Mouse (Mus musculus): ENCODE results near the gene Oxct1. TPM values are rescaled to one million over a fixed set of nuclear protein-coding genes. Genes with fewer than 3 reads are reported as not detected.

Oxct1 gene
- total RNA-seq, 2 experiments from 2014 or later = 13.6 to 37.9 TPM

DNA sequence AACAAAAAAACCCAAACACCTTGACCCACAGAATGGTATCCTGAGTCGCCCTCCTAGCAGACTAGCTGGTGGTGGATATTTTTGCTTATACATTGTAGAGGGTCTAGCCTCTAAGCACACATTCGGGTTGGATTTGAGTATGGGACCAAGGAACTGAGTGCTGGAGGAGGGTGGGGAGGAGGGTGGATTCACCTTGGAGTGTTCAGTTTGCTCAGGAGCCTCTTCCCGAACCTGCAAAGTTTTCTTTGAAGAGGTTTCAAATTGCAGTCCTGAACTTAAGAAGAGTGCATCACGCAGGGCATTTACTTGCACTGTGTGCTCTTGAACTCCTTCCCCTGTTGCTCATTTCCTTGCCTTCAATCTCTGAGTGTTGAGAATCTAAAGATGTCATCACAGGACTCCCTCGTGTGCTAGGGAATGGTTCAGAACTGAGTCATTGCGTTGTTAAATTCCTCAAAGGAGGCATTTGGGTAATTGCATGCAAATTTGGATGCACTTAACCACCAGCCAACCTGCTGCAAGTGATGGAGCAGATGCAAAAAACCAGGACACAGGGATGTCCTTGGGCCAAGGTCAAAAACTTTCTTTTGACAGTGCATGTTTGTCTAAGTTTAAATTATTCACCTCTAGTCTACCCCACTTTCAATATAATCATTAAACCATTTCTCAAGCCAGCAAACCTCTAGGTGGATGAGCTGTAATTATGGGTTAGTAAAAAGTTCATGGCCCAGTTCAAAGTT is 1.7 kb downstream of the Oxct1 start:
- ATAC-seq (replicated peaks; ENCODE audit: low FRiP score, poor library complexity, severe bottlenecking) = no peak

DNA sequence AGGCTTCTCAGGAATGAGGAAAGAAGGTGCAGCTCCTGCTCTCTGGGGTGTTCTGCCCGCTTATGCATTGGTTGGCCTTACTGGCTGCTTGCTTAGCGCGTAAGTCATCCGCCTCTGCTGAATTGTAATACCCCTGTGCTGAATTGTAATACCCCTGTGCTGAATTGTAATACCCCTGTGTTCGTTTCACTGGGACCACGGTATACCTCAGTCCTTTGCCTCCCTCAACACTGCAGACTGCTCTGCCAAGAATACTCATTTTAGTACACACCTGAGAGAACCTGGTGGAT is 2.2 kb downstream of the Oxct1 start:
- ATAC-seq (replicated peaks; ENCODE audit: low FRiP score, poor library complexity, severe bottlenecking) = no peak

DNA sequence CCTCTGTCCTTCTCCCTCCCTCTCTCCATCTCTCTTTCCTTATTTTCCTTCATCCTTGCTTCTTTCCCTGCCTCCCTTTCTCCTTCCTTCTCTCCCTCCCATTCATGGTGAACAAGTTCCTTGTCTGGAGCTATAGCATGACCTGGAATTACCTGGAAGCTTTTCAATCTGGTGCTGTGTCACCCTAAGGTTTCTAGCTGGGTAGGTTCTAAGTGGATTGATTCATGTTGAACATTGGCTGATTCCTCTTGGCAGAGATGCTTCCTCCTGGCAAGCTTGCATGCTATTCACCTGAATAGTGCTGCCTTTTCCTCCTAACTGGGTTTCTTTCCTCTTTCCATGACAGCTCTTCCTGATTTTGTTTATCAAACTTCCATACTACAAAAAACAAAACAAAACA is 2.8 kb downstream of the Oxct1 start:
- ATAC-seq (replicated peaks; ENCODE audit: low FRiP score, poor library complexity, severe bottlenecking) = no peak

DNA sequence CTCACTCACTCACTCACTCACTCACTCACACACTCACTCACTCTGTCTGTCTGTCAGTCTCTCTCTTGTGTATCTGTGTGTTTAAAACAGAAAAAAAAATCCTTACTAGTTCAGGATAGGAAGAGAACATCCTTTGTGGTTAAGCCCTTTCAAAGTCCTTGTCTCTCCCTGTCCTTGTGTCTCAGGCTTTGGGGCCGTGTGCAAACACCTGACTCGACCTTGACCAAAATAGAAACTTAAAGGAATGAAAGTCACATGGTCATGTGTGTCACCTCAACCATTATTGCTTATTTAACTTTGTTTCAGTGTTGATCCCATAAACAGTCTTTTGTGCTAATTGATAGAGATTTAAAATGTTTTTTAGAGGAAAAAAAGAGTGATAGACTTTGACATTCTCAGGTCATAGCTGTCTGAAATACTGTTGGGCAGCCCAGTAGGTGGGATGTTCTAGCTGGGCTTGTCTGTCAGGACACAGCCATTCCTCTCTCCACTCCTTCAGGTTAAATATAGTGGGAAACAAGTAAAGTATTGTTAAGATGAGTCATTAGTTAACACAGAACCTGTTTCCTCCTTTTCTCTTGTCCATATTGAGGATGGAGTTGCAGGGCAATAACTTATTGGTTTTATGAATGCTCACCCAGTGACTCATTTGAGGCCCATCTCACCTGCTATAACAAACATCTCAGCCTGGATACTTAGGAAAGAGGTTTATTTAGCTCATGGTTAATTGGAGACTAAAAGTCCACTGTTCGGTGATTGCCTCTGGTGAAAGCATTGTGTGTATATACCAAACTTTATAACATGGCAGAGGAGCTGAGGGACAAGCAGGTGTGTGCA is 7.2 kb downstream of the Oxct1 start:
- no peak for ATAC-seq (replicated peaks; ENCODE audit: low FRiP score, poor library complexity, severe bottlenecking)

DNA sequence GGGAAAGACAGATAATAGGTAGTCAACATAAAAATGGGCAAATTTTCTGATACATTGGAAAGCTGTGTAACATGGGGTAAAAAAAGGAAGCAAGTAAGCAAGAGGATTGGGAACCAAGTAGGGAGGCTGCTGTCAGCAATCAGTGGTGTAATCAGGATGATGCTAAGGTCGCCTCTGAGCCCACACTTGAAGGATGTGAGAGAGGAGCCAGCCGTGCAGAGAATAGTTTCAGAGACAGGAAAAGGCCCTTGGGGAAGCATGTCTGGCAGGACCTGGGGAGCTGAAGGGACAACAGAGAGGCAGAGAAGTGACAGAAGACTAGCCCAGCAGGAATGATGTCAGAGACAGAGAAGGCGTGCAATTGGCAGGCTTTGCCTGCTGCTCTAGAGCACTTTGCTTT is 16.2 kb downstream of the Oxct1 start:
- ATAC-seq (replicated peaks; ENCODE audit: low FRiP score, poor library complexity, severe bottlenecking) = no peak

DNA sequence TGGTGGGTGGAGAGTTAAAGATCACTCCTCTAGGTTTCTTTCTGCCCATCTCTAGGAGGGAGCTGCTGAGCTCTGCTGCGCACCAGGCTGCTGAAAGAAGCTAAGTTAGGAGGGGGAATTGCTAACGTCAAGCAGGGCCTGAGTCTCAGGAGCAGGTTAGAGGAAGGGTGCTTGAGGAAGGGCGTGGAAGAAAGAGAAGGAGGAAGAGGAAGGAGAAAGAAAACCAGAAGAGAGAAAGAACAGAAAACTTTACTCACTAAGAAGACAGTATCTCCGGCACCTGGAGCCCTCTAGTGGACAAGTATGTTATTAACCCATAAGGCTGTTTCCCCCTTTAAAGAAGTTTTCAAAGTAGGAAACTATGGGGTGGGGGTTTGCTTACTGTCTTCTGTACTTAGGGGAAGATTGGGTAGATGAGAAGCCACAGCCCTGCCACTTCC is 16.9 kb downstream of the Oxct1 start:
- ATAC-seq (replicated peaks; ENCODE audit: low FRiP score, poor library complexity, severe bottlenecking) = peak; percentile 49; the same call in 1 of the 2 replicates

DNA sequence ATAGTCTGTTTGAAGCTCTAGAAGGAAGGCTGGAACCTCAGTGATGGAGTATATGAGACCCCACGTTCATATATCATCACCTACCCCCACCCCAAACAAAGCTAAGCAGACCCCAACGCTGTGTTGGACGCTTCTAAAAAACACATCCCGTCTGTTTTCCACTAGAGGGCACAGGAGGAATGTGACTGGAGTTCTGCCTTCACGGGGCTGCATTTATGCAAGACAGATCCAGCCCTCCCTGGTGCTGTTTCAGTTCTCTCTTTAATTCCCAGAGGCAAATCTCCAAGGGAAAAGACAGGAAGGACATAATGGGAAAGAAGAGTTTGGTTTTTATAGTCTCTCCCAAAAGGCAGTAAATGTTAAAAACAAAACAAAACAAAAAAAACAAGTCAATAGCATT is 30.4 kb downstream of the Oxct1 start:
- ATAC-seq (replicated peaks; ENCODE audit: low FRiP score, poor library complexity, severe bottlenecking) = no peak

DNA sequence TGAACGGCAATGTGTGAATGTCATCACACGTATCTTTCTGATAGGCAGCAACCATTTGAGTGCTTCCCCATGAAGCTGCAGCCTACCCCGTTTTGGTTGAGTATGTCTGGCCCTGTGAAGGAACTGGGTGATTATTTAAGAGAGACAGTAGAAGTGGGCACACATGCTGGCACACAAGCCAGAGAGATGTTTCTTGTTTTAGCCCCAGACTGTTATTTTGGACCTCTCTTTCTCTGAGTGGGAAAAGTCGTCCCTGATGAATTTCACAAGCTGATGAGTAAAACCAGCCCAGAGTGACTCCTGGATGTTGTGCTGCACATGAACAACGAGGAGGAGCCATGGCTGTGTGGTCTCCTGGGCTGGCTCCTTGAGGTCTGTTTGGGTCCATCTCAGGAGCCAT is 37.4 kb downstream of the Oxct1 start:
- ATAC-seq (replicated peaks; ENCODE audit: low FRiP score, poor library complexity, severe bottlenecking) = no peak

DNA sequence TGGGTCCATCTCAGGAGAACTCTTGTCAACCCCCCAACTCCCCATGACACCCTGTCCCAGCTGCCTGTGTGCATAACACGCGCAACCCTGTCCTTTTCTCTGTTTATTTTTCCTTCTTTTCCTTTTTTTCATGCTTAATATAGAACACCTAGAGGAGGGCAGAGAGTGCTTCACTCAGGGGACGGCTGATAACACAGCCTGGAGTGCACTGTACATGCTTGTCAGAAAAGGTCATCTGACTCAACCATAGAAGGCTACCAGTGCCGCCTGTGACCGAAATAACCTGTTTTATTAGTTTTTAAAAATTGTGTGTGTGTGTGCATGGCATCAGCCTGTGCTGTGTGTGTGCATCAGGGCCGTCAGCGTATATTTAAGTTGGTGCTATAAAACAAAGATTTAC is 37.8 kb downstream of the Oxct1 start:
- ATAC-seq (replicated peaks; ENCODE audit: low FRiP score, poor library complexity, severe bottlenecking) = no peak

DNA sequence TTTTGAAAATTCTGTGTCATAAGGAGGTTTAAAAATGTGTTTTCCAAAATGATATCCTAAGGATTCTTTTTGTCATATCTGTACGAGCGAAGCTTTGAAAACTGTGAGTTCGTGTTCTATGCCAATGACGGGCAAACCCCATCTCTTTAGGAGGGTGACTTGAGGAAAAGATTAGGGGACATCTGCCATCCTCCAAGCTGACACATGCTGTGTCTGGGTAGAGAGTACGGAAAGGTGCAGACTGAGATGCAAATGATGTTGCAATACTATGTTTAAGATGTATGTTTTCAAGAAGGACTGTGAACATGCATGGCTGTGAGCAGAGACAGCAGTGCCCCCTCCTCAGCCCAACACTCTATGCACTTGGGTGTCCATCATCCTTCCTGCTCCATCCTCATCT is 38.5 kb downstream of the Oxct1 start:
- ATAC-seq (replicated peaks; ENCODE audit: low FRiP score, poor library complexity, severe bottlenecking) = no peak

DNA sequence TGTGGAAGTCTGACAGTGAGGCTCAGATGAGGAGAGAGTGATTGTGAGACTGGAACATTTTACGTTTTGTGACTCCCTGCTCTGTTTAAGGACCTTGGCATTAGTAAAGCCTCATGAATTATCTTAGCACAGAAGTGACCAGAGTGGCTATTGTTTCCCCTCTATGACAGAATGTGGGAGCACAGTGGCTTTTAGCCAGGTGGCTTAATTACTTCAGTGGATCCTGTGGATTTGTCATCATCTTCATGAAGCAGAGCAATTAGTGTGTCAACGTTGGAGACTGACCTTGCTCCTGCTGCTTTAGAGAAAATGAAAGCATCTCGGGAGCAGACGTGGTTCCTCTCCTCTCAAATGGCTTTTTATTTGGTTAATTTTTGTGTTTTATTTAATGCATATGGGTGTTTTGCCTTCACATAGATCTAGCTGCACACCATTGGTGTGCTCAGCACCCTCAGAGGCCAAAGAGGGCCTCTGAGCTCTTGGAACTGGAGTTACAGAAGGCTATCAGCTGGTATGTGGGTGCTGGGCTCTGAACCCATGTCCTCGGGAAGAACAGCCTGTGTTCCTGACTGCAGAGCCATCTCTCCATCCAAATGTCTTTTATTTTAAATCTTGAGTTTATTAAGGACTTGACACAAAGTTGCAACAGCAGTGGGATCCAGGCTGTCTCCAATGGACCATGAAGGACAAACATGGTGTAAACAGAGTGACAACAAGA is 41.2 kb downstream of the Oxct1 start:
- ATAC-seq (replicated peaks; ENCODE audit: low FRiP score, poor library complexity, severe bottlenecking) = no peak

DNA sequence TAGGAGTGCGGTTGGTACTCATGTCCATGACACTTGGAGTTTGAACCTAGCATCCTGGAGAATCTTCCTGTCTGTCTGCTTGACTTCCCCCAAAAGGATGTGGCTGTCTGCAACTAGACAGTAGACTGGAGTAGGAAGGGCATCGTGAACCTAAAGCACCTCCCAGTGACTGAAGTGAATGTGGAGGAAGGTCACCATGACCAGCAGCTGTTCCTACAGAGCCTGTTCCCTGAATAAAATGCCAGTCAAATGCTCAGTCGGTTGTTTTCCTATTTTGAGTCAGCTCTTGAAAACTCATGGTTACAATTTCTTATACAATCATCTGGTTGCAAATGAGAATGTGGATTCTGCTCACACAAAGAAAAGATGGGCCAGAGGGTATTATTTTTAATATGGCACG is 51.8 kb downstream of the Oxct1 start:
- no peak for ATAC-seq (replicated peaks; ENCODE audit: low FRiP score, poor library complexity, severe bottlenecking)

DNA sequence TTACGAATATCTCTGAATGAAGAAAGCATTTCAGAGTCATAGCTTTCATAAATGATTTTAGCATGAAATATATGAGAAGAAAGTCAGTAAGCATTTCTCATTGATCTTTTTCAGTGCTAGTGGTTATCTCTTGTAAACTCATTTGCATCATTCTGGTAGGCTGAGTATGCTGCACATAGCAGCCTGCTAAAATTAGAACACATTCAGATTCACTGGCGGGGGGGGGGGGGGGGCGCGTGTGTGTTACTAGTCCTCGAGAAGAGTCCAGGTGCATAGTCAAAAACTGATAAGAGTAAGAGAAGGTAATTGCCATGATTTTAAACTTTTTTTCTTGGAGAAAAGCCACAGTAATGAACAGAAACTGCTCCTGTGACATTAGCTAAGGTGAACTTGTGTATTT is 52.6 kb downstream of the Oxct1 start:
- ATAC-seq (replicated peaks; ENCODE audit: low FRiP score, poor library complexity, severe bottlenecking) = no peak

DNA sequence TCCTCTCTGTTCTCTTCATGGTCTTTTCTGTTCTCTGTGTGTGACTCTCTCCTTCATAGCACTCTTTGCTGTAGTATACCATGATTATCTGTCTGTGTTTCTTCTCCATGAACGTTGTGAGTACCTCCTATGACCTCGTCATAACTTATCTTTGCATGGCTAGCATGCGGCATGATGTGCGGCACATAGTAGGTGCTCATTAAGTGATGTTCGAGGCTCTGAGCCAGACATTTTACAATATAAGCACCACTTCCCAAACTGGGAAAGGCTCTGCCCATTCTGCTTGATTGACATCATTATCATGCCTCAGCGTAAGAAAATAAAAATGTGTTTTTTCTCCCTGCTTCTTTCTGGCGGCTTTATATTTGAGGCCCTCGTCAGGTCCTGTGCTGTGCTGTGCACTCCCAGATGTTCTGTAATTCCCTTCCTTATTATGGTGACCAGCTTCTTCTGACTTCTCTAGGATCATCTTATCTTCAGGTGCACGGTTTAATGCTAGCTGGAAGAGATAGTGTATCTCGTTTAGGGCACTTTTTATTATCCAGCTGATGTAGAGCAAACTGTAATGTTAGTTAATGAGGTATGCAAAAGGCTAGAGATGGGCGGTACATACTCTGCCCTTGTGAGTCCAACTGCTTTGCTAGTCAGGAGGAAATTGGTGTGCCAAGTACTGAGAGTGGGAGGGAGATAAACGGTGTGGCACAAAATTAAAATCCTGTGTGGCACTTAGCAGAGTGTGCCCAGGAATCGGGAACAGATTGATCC is 53.4 kb downstream of the Oxct1 start:
- ATAC-seq (replicated peaks; ENCODE audit: low FRiP score, poor library complexity, severe bottlenecking) = no peak

DNA sequence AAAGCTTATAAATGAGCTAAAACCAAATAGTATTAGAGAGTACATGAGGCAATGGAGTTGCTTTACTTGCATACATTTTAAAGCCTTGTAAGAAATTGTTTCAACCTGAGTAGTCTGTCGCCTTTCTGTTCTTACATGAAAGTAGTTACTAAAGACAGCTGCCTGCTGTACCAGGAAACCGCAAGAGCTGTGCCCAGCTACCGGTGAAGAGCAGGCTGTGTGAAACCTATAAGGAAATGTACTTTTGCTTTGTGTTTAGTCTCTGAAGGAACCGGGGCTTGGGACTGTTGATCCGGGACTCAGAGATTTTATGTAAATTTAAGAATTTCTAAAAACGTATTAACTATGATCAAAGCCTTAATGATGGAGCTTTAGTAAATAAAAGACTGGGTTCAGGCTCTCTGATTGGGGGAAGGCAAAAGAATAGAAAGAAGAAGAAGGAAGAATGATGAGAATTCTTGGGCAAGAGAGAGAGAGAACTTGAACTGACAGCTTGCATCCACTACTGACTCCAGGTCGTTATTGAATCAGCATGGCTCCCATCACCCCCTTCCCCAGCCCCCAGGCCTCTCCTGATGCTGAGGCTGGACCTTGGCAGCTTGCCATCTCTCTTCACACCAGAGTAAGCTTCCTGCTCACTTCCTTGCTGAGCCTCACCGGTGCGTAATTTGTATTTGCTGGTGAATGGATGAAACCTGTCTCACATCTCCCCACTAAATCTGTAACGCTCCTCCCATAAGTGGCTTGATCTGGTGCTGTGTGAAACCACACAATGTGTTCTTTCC is 59.6 kb downstream of the Oxct1 start:
- ATAC-seq (replicated peaks; ENCODE audit: low FRiP score, poor library complexity, severe bottlenecking) = no peak

DNA sequence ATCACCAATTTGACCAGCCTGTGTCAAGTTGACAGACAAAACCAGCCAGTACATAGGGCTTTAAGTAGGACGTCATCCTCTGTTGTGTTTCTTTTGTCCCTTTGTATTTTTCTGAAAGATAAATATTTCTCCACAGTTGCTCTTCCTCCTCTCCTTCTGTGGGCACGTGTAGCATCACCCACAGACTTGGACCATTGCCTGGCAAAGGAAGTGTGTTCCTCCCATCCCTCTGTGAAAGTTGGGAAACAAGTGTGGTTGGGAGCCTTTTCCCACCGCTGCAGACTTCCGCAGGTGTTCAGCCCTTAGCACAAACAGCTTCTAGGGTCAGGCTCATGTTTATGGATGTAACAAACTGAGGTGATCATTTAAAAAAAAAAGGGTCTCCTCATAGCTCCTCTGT is 61.3 kb downstream of the Oxct1 start:
- no peak for ATAC-seq (replicated peaks; ENCODE audit: low FRiP score, poor library complexity, severe bottlenecking)

DNA sequence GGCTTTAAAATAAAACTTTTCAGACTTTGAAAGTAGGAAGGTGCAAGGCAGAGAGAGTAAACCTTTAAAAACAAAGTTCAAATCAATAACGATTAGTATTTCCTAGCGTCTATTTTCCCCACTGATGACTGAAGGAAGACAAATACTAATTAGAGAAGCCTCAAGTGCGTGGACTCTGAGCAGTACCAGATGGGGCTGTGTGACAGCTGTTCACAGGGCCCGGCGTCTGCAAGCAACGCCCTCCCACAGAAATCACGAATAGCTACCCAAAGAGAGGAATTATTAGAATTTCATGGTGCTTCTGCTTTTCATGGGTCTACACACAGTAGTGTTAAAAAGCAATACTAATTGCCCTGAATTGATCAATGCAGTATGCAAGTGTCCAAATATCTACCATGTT is 61.7 kb downstream of the Oxct1 start:
- no peak for ATAC-seq (replicated peaks; ENCODE audit: low FRiP score, poor library complexity, severe bottlenecking)

DNA sequence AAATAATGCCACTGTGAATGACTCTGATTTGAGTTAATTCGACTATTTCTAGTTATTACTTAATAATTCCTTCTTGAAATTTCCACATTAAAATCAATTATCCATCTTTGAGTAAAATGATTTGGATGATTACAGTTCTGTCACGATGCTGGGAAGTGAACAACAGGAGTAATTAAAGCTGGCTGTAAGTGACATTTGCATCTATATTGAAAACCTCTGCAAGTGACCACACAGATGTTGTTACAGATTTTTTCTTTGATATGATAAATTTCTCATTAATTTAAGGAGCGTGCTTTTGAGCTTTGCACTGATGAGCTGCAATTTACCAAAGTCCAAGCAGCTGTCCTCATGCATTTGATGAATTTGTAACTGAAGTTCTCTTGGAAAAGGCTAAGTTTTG is 64.4 kb downstream of the Oxct1 start:
- no peak for ATAC-seq (replicated peaks; ENCODE audit: low FRiP score, poor library complexity, severe bottlenecking)

DNA sequence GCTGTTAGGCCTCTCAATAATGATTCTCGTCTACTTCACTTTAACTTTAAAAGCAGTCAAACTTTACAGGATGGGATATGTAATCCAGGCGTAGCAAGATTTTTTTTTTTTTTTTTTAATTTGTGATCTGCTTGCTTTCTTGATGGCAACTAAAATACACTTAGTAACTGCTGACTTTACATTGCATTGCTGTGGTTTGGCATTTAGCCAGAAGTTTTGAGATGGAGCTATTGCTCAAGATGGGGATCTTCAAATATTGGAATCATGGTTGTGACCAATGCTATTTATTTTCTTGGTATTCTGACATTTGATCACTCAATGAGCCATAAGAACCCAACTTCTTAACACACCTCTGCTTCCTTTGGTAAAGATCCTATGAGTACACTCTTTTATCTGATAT is 66.4 kb downstream of the Oxct1 start:
- ATAC-seq (replicated peaks; ENCODE audit: low FRiP score, poor library complexity, severe bottlenecking) = no peak
